Mouse (Mus musculus) bone marrow, adult 2 months (tissue): ENCODE data around the gene D630039A03Rik.

Source experiments
- CTCF ChIP-seq: fragments of 200-500 bp; IDR thresholded peaks from 2 replicates; pipeline ENCODE4 v1.5.1; 2011; ENCODE audit warnings: low read length, control low read depth; ENCODE audit not compliant: control insufficient read depth, insufficient read depth
- POLR2A ChIP-seq: fragments of 200-500 bp; IDR thresholded peaks from 2 replicates; pipeline ENCODE4 v1.6.1; 2011; ENCODE audit warnings: low read depth, mild to moderate bottlenecking, control low read depth, low read length, borderline replicate concordance; ENCODE audit not compliant: control insufficient read depth

DNA sequence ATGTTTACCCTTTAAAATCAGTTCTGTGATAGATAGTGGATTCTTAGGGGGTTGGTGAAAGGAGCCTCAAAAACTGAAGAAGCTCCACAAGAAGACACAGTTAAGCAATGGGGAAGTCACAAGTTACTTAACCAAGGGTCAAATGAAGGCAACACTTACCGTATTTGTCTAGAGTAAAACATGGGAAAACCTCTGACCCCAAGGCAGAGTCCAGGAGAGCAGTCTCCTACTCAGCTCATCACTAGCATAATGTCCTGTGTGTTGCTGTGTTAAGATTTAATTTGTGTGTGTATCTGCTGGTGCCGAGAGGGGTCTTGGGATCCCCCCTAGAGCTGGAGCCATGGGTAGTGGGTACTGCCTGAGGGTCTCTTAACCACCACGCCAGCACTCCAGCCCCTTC is 36.3 kb upstream of the D630039A03Rik start:
- TF ChIP-seq POLR2A (no peak), CTCF (no peak)
